Mouse (Mus musculus) hindbrain, embryonic 14.5 days (tissue): ENCODE data around the gene Nanog. TPM values are rescaled to one million over a fixed set of nuclear protein-coding genes. Genes with fewer than 3 reads are reported as not detected.

Experiments used
- ATAC-seq: fragments of 200-750 bp; cut with Nextera tagmentation; 2 replicates; pipeline ENCODE4 v1.8.0; 2017; ENCODE audit warnings: moderate number of reproducible peaks, mild to moderate bottlenecking, moderate TSS enrichment, moderate library complexity; ENCODE audit not compliant: low FRiP score
- DNase-seq: peaks from one replicate; pipeline ENCODE4 v3.0.0-alpha.2; 2015; ENCODE audit warnings: low spot score
- H3K27ac ChIP-seq: fragments of 300-500 bp; sonication (generic); 2 replicates; pipeline ENCODE4 v1.5.1; 2014; ENCODE audit warnings: mild to moderate bottlenecking, moderate library complexity
- H3K27me3 ChIP-seq: fragments of 300-500 bp; sonication (generic); 2 replicates; pipeline ENCODE4 v1.6.1; 2014; ENCODE audit warnings: mild to moderate bottlenecking, low read length, mixed read lengths; ENCODE audit not compliant: control insufficient read depth, insufficient read depth
- H3K36me3 ChIP-seq: fragments of 300-500 bp; sonication (generic); replicated peaks from 2 replicates; pipeline ENCODE4 v1.6.1; 2014; ENCODE audit not compliant: control insufficient read depth, insufficient read depth
- H3K4me1 ChIP-seq: fragments of 300-500 bp; sonication (generic); replicated peaks from 2 replicates; pipeline ENCODE4 v1.6.1; 2014; ENCODE audit warnings: antibody characterized with exemption, low read length, mixed read lengths; ENCODE audit not compliant: control insufficient read depth, insufficient read depth
- H3K4me2 ChIP-seq: fragments of 300-500 bp; sonication (generic); replicated peaks from 2 replicates; pipeline ENCODE4 v1.6.1; 2014; ENCODE audit warnings: mild to moderate bottlenecking, moderate library complexity
- H3K4me3 ChIP-seq: fragments of 300-500 bp; sonication (generic); replicated peaks from 2 replicates; pipeline ENCODE4 v1.5.1; 2014; ENCODE audit warnings: mild to moderate bottlenecking, low read length
- H3K9ac ChIP-seq: fragments of 300-500 bp; sonication (generic); 2 replicates; pipeline ENCODE4 v1.6.1; 2014
- H3K9me3 ChIP-seq: fragments of 300-500 bp; sonication (generic); 2 replicates; pipeline ENCODE4 v1.6.1; 2016; ENCODE audit warnings: low read length; ENCODE audit not compliant: control insufficient read depth
- WGBS: fragments of 180-500 bp; shearing (Covaris S2); extraction: QIAGEN DNeasy Blood & Tissue Kit; methylation state at CpG from one replicate; pipeline ENCODE4 v1.1.7; 2014; 5-methylcytosine and 5-hydroxymethylcytosine counted together
- polyA plus RNA-seq: library from polyadenylated mRNA; unstranded; fragments of >200 nt; fragmentation: Nextera tagmentation; extraction: Ambion mirVana; gene quantifications from 2 replicates; pipeline ENCODE4 v1.2.1, GENCODE M21; 2014

Gene Nanog
- polyA plus RNA-seq, 1 experiment from 2014 or later: 0.09 TPM

DNA sequence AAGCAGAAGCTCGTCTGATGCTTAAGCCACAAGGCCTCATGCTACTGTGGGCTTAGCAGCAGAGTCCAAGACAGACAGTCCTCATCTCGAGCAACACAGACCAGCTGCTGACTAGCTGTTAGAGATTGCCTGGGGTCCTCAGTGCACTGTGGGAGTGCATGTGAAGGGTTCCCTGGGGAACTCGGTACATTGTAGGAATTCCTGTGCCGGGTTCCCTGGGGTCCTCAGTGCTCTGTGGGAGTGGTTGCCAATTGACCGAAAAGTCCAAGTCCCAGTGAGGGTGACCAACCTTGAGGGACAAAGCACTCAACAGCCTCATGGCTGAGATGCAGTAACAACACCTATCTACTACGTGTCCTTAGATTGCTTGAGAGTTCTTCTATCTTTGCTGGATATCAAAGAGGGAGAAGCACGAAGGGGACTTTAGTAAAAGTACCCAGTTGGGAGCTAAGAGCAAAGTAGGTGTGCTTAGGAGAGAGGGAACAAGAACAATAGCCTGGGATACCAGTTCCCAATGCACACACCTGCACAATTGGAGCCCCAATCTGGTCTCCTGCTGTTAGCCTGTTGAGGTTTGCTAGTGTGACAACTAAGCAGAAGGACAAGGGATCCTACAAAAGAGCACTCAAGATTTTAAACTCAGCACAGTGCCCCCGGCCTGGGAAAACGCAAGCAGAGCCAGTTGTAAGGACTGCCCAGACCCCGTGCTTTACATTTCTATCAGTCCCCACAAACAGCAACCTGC is 37.4 kb downstream of the Nanog start:
- H3K4me3 ChIP-seq: no peak overlapping the region
- no peaks in the 10 kb centered on the region for H3K36me3 ChIP-seq
- H3K9me3 ChIP-seq: no peaks in the 10 kb centered on the region
- peaks cover 34% of the 10 kb centered on the region for H3K27me3 ChIP-seq
- H3K4me1 ChIP-seq: peaks cover 7% of the 10 kb centered on the region; the same call in 1 of the 2 replicates
- DNase-seq (no peak), ATAC-seq (no peak)
- H3K27ac ChIP-seq: no peak overlapping the region
- H3K9ac ChIP-seq: no peak overlapping the region
- WGBS: 25% methylated on average over 10 of the region's 10 CpGs
- no peak overlapping the region for H3K4me2 ChIP-seq

DNA sequence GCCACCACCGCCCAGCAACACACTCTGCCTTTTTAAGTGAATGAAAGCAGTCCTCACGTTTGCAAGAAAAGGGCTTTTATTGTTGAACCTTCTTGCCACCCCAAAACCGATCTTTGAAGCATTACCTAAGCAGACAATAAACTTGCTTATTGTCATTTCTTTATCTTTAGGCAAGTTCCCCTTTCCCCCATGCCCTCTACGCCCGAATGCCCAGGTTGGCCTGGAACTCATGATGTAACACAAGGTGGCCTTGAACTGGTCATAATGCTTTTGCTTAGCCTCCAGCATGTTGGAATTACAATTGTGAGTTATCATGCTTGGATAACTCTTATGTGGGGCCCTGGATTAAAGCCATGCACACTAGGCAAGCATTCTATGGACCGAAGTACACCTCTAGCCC is 43.3 kb downstream of the Nanog start:
- 0 out of 2 replicates have a peak, but pooled peaks cover 4% of the 10 kb centered on the region for H3K27me3 ChIP-seq
- no peaks in the 10 kb centered on the region for H3K36me3 ChIP-seq
- H3K9ac ChIP-seq: no peak overlapping the region
- no peak overlapping the region for H3K27ac ChIP-seq
- H3K4me3 ChIP-seq: no peak overlapping the region
- H3K4me2 ChIP-seq: no peak overlapping the region
- WGBS: 79% methylated on average over 6 of the region's 6 CpGs
- no peaks in the 10 kb centered on the region for H3K4me1 ChIP-seq
- ATAC-seq (no peak), DNase-seq (no peak)
- H3K9me3 ChIP-seq: no peaks in the 10 kb centered on the region

DNA sequence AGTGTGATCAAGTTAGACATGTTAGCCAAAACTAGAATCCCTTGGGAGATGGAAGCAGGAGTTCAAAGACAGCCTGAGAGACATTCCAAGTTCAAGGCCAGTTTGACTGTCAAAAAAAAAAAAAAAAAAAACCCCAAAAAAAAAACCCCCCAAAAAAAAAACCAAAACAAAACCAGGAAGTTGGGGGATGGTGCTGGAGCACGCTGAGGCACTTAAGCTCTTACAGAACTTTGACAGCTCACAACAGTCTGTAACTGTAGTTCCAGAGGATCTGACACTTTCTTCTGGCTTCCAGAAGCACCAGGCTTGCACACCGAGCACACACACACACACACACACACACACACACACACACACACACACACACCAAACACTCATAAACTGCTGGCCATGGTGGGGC is 48.6 kb downstream of the Nanog start:
- Histone ChIP-seq H3K9ac (no peak overlapping the region), H3K4me1 (no peaks in the 10 kb centered on the region), H3K4me3 (no peak overlapping the region), H3K4me2 (no peak overlapping the region), H3K9me3 (no peaks in the 10 kb centered on the region), H3K27ac (no peak overlapping the region), H3K27me3 (no peaks in the 10 kb centered on the region), H3K36me3 (no peaks in the 10 kb centered on the region)
- WGBS: 72% methylated on average over 2 of the region's 2 CpGs
- no peak for DNase-seq
- no peak for ATAC-seq

GRCm38 (mm10) chr6:122758732-122759131 is 51.4 kb downstream of the Nanog start:
- H3K9ac ChIP-seq: no peak overlapping the region
- no peaks in the 10 kb centered on the region for H3K27me3 ChIP-seq
- ATAC-seq (no peak), DNase-seq (no peak)
- 51% methylated on average over 5 of the region's 5 CpGs for WGBS
- no peak overlapping the region for H3K4me3 ChIP-seq
- no peak overlapping the region for H3K4me2 ChIP-seq
- peaks cover under 1% of the 10 kb centered on the region; the same call in 1 of the 2 replicates for H3K4me1 ChIP-seq
- no peak overlapping the region for H3K27ac ChIP-seq
- H3K9me3 ChIP-seq: no peaks in the 10 kb centered on the region
- H3K36me3 ChIP-seq: no peaks in the 10 kb centered on the region

GRCm38 (mm10) chr6:122761011-122761599 is 53.8 kb downstream of the Nanog start:
- Histone ChIP-seq H3K4me2 (peak overlapping the region; percentile 52), H3K27ac (peak overlapping the region; percentile 62; the same call in 1 of the 2 replicates), H3K9me3 (no peaks in the 10 kb centered on the region), H3K4me3 (peak overlapping the region; percentile 38), H3K9ac (peak overlapping the region; percentile 60), H3K27me3 (no peaks in the 10 kb centered on the region), H3K4me1 (peaks cover 10% of the 10 kb centered on the region; the same call in 1 of the 2 replicates), H3K36me3 (no peaks in the 10 kb centered on the region)
- WGBS: under 1% methylated on average over 11 of the region's 11 CpGs
- DNase-seq (peak; percentile 90), ATAC-seq (peak; percentile 79)

- no peaks in the 10 kb centered on the region for H3K27me3 ChIP-seq
- H3K9ac ChIP-seq: peak overlapping the region; percentile 60; the same call in 1 of the 2 replicates
- no peaks in the 10 kb centered on the region for H3K36me3 ChIP-seq
- peak overlapping the region; percentile 52 for H3K4me2 ChIP-seq
- no peaks in the 10 kb centered on the region for H3K9me3 ChIP-seq
- H3K27ac ChIP-seq: no peak overlapping the region
- H3K4me1 ChIP-seq: peaks cover 15% of the 10 kb centered on the region; the same call in 1 of the 2 replicates
- no peak for DNase-seq
- no peak for ATAC-seq
- H3K4me3 ChIP-seq: peak overlapping the region; percentile 38; the same call in 1 of the 2 replicates
Observed at GRCm38 (mm10) chr6:122761901-122762300, 54.6 kb downstream of the Nanog start.

GRCm38 (mm10) chr6:122762480-122762879 is 55.2 kb downstream of the Nanog start:
- DNase-seq (no peak), ATAC-seq (no peak)

DNA sequence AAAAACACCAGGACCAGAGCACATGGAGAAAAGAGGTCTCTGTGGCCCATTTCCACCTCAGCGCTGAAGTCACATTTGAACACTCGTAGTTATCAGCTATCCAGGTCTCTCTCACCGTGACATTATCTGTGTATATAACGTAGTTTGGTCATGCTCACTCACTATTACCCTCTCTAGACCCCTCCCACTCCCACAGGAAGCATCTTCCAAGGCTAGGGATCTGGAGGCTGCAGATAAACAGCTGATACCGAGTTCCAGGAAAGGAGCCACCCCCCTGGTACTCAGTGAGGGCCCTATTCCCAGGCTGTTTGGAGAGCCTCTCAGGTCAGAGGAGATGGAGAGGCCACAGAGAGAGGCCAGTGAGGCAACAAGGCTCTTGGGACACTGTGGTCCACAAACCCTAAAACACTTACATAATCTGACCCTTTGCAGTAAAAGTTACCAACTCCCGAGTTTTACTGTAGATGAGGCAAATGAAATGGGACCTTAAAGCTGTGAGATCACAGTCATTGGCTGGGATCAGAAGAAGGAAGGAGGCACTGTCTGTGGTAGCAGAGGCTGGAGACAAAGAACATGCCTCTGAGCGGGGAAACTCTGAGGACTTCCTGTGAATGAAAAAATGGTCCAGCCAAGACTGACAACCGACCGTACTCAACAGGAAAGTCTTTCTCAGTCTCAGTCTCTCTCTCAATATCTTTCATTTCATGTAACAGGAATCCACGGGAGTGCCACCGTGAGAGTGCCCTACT is 55.8 kb downstream of the Nanog start:
- no peak overlapping the region for H3K4me3 ChIP-seq
- DNase-seq: no peak
- no peak overlapping the region for H3K9ac ChIP-seq
- 80% methylated on average over 11 of the region's 11 CpGs for WGBS
- peaks cover 15% of the 10 kb centered on the region; the same call in 1 of the 2 replicates for H3K4me1 ChIP-seq
- no peaks in the 10 kb centered on the region for H3K27me3 ChIP-seq
- no peak overlapping the region for H3K27ac ChIP-seq
- H3K9me3 ChIP-seq: no peaks in the 10 kb centered on the region
- no peaks in the 10 kb centered on the region for H3K36me3 ChIP-seq
- no peak for ATAC-seq
- peak overlapping the region; percentile 82; the same call in 1 of the 2 replicates for H3K4me2 ChIP-seq

More at GRCm38 (mm10) chr6:122762480-122762879, 55.2 kb downstream of the Nanog start:
- H3K9me3 ChIP-seq: no peaks in the 10 kb centered on the region
- H3K4me1 ChIP-seq: peaks cover 15% of the 10 kb centered on the region; the same call in 1 of the 2 replicates
- H3K36me3 ChIP-seq: no peaks in the 10 kb centered on the region
- no peaks in the 10 kb centered on the region for H3K27me3 ChIP-seq
- no peak overlapping the region for H3K4me2 ChIP-seq
- H3K9ac ChIP-seq: no peak overlapping the region
- no peak overlapping the region for H3K27ac ChIP-seq
- H3K4me3 ChIP-seq: no peak overlapping the region
- 80% methylated on average over 3 of the region's 3 CpGs for WGBS
